Mouse (Mus musculus) lung, adult 2 months (tissue): Measurements from ENCODE around the gene Hnrnpul1.

Source experiments
- CTCF ChIP-seq: fragments of 200-500 bp; IDR thresholded peaks from 2 replicates; pipeline ENCODE4 v1.5.1; 2011; ENCODE audit warnings: mild to moderate bottlenecking, low read length, control low read depth; ENCODE audit not compliant: insufficient read depth
- POLR2A ChIP-seq: fragments of 200-500 bp; IDR thresholded peaks from 2 replicates; pipeline ENCODE4 v1.6.1; 2011; ENCODE audit warnings: low read depth, mild to moderate bottlenecking, control low read depth, low read length, borderline replicate concordance; ENCODE audit errors: extremely low read depth

- TF ChIP-seq CTCF, result no peak
- no peak for TF ChIP-seq POLR2A
These were observed 40.2 kb upstream of the Hnrnpul1 start for GRCm38 (mm10) chr7:25794775-25795174.
